Mouse (Mus musculus) fibroblast of lung, adult 2 months (primary cell): ENCODE results near the gene Art5.
"Not testable (repeated sequence)": the region's sequence is repeated elsewhere in the genome, so short reads cannot be mapped to it uniquely, and the experiment has no call there.

Source experiments
- DNase-seq: peaks from one replicate; pipeline ENCODE4 v3.0.0-alpha.2; 2011; ENCODE audit warnings: low read depth

Gene Art5

DNA sequence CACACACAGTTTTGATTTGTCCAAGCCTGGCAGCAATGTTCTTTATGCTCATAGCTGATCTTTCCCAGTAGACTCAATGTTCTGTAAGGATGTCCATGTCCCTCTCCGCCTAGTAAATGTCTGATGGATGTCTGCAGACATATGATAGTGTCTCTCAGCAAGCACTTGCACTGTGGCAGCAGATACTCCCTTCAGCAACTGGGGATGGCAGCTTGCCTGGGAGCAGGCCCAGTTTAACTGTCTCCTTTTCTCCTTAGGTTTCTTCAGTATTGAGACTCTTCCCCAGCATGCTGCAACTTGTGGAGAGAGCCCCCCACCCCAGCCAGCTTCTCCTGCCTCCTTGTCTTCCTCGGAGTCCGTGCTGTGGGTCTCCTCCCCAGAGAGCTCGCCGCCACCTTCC lies 27.5 kb downstream of the Art5 start:
- DNase-seq = no peak

DNA sequence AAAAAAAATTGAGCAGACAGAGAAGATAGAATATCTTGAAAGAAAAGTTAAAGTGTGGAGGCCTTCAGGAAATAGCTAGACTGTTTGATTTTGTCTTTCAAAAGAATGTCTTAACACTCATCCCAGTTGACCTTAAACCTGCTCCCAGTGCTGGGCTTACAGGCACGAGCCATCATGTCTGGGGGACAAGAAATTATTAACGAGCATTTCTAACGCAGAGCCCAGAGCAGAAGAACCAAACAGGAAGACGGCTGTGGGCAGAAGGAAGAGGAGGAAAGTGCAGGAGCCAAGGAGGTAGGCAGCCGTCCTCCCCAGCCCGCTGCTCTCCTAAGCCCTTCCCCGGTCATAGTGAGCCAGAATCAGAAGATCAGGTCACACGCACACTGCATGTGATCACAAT lies 29.0 kb downstream of the Art5 start:
- no peak for DNase-seq

DNA sequence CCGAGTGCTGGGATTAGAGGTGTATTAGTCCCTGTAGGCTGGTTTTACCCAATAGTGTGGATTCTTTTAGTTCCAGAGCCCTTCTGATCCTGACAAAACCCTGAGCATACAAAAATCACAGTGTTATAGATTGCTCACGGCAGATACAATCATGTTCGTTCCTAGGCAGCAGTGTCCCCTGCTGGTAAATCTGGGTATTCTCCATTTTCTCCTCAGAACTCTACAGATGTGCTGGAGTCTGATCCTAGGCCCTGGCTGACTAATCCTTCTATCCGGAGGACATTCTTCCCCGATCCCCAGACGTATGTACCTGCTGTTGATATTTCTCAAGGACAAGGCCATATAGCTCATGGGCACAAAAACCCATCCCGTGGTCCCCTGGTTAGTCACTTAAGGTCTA lies 30.8 kb downstream of the Art5 start:
- DNase-seq = peak; percentile 36

DNA sequence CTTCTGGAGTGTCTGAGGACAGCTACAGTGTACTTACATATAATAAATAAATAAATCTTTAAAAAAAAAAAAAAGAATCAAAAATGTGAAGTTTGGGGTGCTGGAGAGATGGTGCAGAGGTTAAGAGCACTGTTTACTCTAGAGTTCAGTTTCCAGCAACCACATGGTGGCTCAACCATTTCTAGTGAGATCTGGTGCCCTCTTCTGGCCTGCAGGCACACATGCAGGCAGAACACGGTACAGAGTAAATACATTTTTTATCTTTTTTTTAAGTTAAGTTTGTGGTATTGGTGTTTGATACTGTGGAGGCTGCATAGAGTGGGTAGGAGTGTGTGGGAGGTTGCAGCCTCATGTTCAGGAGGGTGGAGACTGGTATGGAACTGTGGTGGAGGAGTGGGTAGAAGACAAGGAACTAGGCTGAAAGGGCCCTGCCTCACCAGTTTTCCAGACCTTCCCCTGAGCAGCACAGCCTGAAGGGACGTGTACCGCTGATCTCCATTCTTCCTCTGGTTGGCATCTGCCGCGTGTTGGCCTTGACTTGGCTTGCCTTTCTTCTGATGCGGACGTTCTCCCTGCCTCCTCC lies 32.5 kb downstream of the Art5 start:
- no peak for DNase-seq

DNA sequence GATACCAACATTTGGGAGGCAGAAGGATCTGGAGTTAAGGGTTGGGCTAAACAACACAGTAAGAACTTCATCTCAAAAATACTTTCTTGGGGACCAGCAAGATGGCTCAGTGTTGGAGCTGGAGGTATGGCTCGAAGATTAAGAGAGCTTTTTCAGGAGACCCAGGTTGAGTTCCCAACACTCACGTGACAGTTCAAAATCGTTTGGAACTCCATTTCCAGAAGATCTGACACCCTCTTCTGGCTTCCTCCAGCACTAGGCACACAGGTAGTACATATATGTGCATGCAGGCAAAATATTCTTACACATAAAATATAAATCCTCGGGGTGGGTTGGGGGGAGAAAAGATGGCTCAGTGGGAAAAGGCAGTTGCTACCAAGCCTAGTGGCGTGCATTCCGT lies 42.9 kb downstream of the Art5 start:
- no peak for DNase-seq

DNA sequence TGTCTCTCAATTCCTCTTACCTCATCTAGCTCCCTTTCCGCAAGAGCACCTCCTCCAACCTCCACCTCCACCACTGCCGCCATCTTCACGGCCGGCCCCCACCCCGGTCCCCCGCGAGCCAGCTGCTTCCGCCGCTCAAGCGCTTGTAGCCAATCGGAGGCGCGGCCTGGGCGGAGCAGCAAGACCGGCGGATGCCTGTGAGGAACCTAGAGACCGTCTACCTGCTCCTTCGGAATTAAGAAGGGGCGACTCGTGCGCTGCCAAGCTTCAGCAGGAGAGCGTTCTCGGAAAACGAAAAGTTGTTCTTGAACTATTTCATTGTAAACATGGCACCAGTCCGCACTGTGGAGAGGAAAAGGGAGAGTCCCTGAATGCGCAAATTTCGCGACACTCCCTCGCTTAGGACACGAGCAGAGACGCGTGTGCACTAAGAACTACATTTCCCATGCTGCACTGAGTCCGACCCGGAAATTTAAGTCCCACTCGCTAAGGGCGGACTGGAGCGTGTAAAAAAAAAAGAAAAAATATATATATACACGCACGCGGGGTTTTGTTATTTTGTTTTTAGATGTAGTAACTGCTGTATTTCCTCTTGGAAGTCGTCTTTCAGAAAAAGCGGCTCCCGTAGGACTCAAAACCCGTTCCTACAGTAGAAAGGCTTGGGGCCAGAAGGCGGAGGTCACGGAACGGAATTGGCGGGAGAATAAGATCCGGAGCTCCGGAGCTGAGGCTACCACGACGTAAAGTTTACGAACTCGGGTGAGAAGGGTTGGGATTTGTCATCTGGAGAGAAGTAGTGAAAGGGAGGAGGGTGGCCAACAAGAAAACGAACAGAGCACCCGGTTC lies 44.0 kb downstream of the Art5 start, which contains the start of the genes Rnf121, Xndc1 and Xntrpc:
Gene Rnf121 (minus strand): TSS at position 424 of the 846 bp plus-strand sequence.
Gene Xndc1 (plus strand): TSS at position 466 of the 846 bp plus-strand sequence.
Gene Xntrpc (plus strand): TSS at position 668 of the 846 bp plus-strand sequence.
- peak; percentile 89 for DNase-seq

DNA sequence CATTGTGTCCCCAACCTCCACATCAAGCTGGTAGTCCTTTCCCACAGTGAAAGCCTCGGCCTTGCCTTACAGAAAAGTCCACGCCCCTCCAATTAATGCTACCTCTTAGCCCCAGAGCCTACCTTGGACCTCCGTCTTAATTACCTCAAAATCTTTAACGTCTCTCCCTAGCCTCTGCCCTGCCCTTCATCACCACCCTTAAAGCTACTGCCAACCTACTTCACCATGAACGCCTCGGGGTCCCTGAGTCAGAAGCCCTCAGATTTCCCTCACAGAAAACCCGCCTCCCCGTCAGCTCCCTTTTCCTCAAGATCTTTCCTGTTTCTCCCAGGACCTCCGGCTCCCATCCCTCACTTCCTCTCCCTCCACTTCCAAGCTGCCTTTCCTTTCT lies 44.6 kb downstream of the Art5 start:
- DNase-seq = no peak

DNA sequence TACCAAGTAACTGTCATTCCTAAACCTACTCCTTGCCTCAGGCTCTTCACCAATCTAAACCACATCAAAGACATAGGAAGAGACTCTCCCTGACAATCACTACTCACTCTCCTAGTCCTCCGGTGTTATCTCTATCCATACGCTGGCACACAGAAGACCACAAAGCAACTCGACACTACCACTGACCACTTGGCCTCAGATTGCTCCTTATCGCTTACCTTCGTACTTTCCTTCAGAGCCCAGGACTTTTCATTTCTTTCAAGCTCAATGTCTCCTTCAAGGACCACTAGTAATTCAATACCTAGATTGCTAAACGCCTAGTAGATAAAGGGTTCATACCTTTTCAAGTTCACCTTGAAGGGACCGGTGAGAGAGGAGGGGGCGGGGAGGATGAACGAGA lies 45.4 kb downstream of the Art5 start:
- no peak for DNase-seq

DNA sequence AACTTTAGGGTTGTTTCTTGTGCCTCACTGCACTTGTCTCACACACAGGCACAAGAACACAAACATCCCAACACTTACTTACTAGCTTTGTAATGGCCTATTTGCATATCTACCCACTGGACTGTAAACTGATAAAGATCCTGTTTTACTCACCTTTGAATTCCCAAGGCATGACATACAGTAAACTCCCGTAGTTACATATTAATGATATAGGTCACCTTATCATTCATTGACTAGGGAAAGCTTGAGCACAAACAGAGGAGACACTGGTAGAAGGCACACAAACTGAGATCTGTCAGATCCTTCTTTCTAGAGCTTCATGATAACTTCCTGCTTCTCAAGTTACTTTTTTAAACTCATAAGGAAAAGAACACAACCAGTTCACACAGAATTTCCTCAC lies 47.1 kb downstream of the Art5 start:
- DNase-seq = no peak

DNA sequence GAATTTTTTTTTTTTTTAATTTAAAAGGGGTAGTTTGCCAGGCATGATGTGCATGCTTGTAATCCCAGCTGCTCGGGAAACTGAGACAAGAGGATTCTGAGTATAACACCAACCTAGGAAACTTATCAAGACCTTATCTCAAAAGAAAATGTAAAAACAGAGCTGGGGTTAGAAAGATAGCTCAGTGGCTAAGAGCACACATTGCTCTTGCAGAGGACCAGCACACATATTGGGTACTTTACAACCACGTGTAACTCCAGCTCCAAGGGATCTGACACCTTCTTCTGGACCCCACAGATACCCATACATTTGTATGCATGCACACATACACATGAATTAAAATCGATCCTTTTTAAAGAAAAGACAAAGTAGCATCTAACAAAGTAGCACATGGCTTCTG lies 47.9 kb downstream of the Art5 start:
- no peak for DNase-seq

DNA sequence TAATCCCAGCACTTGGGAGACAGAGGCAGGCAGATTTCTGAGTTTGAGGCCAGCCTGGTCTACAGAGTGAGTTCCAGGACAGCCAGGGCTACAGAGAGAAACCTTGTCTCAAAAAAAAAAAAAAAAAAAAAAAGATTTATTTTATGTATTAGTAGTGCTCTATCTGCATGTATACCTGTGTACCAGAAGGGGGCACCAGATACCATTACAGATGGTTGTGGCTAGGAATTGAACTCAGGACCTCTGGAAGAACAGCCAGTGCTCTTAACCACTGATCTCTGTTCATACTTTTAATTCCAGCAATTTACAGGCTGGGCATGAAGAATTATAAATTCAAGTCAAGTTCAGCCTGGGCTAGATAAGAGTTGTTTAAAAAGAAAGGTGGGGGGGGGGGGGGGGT lies 60.8 kb downstream of the Art5 start:
- not testable (repeated sequence) for DNase-seq
